Mouse (Mus musculus) kidney, adult 2 months (tissue): Measurements from ENCODE around the gene Ints5.

Experiments used
- CTCF ChIP-seq: fragments of 200-500 bp; conservative IDR thresholded peaks from 2 replicates; pipeline ENCODE4 v1.5.1; 2011; ENCODE audit warnings: low read depth, mild to moderate bottlenecking, control low read depth, low read length, moderate library complexity, mixed read lengths; ENCODE audit not compliant: insufficient read depth, insufficient read length
- POLR2A ChIP-seq: fragments of 200-500 bp; IDR thresholded peaks from one replicate; pipeline ENCODE4 v1.6.1; 2011; ENCODE audit warnings: low read depth, low read length, control low read depth

DNA sequence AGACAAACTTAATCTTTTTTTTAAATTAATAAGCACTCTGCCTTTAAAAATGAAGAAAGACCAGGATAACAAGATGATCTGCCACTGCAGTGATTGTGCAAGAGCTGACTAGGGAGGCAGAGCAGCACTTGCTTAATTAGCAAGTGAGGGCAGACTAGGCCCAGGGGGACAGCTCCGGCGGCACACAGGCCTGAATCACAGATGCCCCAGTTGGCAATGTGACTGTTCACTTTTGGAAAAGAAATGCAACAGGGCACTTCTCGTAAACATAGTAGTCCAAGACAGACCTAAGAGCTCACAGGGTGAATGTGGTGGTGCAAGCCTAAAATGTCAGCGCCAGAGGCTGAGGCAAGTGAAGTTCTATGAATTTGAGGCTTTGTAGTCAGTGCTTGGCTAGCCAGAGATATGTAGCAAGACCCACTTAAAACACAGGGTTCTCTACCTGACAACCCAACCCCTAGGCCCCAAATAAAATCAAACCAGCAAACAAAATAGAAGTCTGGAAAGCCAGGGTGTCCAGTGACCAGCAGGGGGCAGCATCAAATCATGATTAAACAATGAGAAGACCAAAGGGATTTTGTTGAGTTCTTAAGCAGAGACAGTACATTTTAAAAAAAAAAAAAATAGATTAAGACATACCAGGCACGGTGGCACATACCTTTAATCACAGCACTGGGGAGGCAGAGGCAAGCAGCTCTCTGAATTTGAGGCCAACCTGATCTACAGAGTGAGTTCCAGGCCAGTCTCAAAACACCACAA is 48.3 kb upstream of the Ints5 start:
- TF ChIP-seq CTCF: peak; percentile 65
- TF ChIP-seq POLR2A: no peak
